ENCODE assay signal across 8 mouse cellular contexts in the genomic region with DNA sequence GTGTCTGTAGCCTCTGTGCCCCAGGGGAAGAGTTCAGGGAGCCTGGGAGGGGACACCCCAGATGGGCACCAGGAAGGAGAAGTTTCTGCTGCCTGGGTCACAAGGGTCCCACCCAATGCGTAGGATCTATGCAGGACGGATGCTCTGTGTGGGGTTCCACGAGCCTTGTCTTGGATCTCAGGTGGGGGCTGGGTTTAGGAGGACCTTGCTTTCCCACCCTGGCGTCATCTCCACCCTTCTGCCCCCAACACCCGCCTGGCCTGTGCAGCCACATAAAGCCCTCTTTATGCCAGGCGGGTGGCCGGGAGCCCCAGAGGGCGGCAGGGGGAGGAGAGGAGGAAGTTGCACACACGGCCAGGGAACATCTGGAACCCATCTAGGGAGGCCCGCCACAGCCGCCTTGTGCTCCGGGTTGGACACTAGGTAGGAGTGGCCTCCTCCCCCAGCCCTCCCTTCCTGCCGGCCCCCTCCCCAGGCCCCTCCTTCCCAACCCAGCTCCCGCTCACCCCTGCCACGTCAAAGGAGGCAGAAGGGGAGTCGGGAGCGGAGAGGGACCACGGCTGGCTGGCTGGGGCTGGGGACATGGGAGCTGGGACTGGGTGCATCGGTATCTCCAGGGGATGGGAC. TPM values are rescaled to one million over a fixed set of nuclear protein-coding genes. Genes with fewer than 3 reads are reported as not detected.
DNase-seq lines count a peak whose midpoint lies in the region; ATAC-seq and TF ChIP-seq lines count a peak whose summit lies in the region.

No protein-coding gene starts in this region.

- H3K4me1 ChIP-seq in hindbrain, postnatal 0 days (ENCODE audit: insufficient read depth, low read length), result no peaks in the 10 kb centered on the region; the same call in 1 of the 2 replicates
- no peaks in the 10 kb centered on the region for H3K4me1 ChIP-seq in liver, embryonic 16.5 days (ENCODE audit: control insufficient read depth, low read depth, low read length)
- H3K4me1 ChIP-seq in neural tube, embryonic 15.5 days, result peaks cover 27% of the 10 kb centered on the region

- peak; percentile 50 for DNase-seq in urinary bladder, postnatal 25 days (ENCODE audit: low spot score)
- DNase-seq in urinary bladder, postnatal 10 days (ENCODE audit: low spot score), result no peak
- DNase-seq in gastrocnemius, postnatal 25 days, result peak; percentile 86
- DNase-seq in hindbrain, postnatal 0 days (ENCODE audit: low spot score), result peak; percentile 48
- DNase-seq in frontal cortex, postnatal 14 days (ENCODE audit: low spot score in 2 of 2), result no peak

- H3K27ac ChIP-seq in hindbrain, postnatal 0 days, result peak overlapping the region; percentile 32; the same call in 1 of the 2 replicates
- no peak overlapping the region for H3K27ac ChIP-seq in liver, embryonic 16.5 days (ENCODE audit: low read length)
- H3K27ac ChIP-seq in neural tube, embryonic 15.5 days (replicated peaks), result peak overlapping the region; percentile 46

- H3K36me3 ChIP-seq in hindbrain, postnatal 0 days (ENCODE audit: insufficient read depth, low read length), result no peaks in the 10 kb centered on the region
- no peaks in the 10 kb centered on the region for H3K36me3 ChIP-seq in liver, embryonic 16.5 days (ENCODE audit: control insufficient read depth, insufficient read depth)
- peaks cover 44% of the 10 kb centered on the region for H3K36me3 ChIP-seq in neural tube, embryonic 15.5 days

- TF ChIP-seq CTCF in hindbrain, postnatal 0 days (IDR thresholded peaks at IDR 0.05; ENCODE audit: low read depth), result no peak

- H3K4me2 ChIP-seq in hindbrain, postnatal 0 days (ENCODE audit: low read depth, low read length), result peak overlapping the region; percentile 38
- peak overlapping the region; percentile 34; the same call in 1 of the 2 replicates for H3K4me2 ChIP-seq in liver, embryonic 16.5 days (ENCODE audit: low read depth, low read length)
- H3K4me2 ChIP-seq in neural tube, embryonic 15.5 days, result peak overlapping the region; percentile 45

- H3K4me3 ChIP-seq in hindbrain, postnatal 0 days (ENCODE audit: low read length), result no peak overlapping the region
- H3K4me3 ChIP-seq in liver, embryonic 16.5 days (ENCODE audit: low read depth, low read length), result peak overlapping the region; percentile 15; the same call in 1 of the 2 replicates
- H3K4me3 ChIP-seq in neural tube, embryonic 15.5 days (replicated peaks), result peak overlapping the region; percentile 15; the same call in 1 of the 2 replicates

- H3K9ac ChIP-seq in hindbrain, postnatal 0 days (replicated peaks; ENCODE audit: low read length), result no peak overlapping the region
- H3K9ac ChIP-seq in liver, embryonic 16.5 days (ENCODE audit: low read depth, low read length), result no peak overlapping the region
- no peak overlapping the region; the same call in 1 of the 2 replicates for H3K9ac ChIP-seq in neural tube, embryonic 15.5 days (replicated peaks)

- ATAC-seq in hindbrain, postnatal 0 days, result peak; percentile 52; the same call in 1 of the 2 replicates
- peak; percentile 40; the same call in 1 of the 2 replicates for ATAC-seq in liver, embryonic 16.5 days (ENCODE audit: low read depth)
- no peak for ATAC-seq in neural tube, embryonic 15.5 days (ENCODE audit: low FRiP score)
- ATAC-seq in erythroid progenitor cell, adult 5-6 weeks (replicated peaks; ENCODE audit: low FRiP score, poor library complexity, severe bottlenecking), result no peak

- H3K9me3 ChIP-seq in hindbrain, postnatal 0 days (ENCODE audit: low read length), result no peaks in the 10 kb centered on the region
- H3K9me3 ChIP-seq in liver, embryonic 16.5 days (replicated peaks; ENCODE audit: control insufficient read depth, low read length), result no peaks in the 10 kb centered on the region
- no peaks in the 10 kb centered on the region for H3K9me3 ChIP-seq in neural tube, embryonic 15.5 days (replicated peaks)

- no peaks in the 10 kb centered on the region for H3K27me3 ChIP-seq in hindbrain, postnatal 0 days (ENCODE audit: insufficient read depth, low read length)
- peaks cover 35% of the 10 kb centered on the region for H3K27me3 ChIP-seq in liver, embryonic 16.5 days (ENCODE audit: control insufficient read depth, insufficient read depth, low read depth, low read length)
- peaks cover 7% of the 10 kb centered on the region; the same call in 1 of the 2 replicates for H3K27me3 ChIP-seq in neural tube, embryonic 15.5 days (replicated peaks)

- 13% methylated on average over 17 of the region's 19 CpGs for WGBS in hindbrain, postnatal 0 days
- 15% methylated on average over 19 of the region's 19 CpGs for WGBS in liver, embryonic 16.5 days (ENCODE audit: insufficient replicate concordance)
- 13% methylated on average over 16 of the region's 19 CpGs for WGBS in neural tube, embryonic 15.5 days

RNA-seq across cellular contexts. Expression of gene Swi5, which starts 30.0 kb away (rescaled TPM):
- total RNA-seq in gastrocnemius, postnatal 25 days (2021), result 100 to 1,000 TPM; 112 to 120 TPM
- total RNA-seq in hindbrain, postnatal 0 days (2014; rRNA removed), result 302 and 319 TPM in 2 replicates
- 487 and 513 TPM in 2 replicates for polyA plus RNA-seq in hindbrain, postnatal 0 days (2015; fragmentation: Nextera tagmentation; extraction: Ambion mirVana)
- polyA plus RNA-seq in liver, embryonic 16.5 days (2015; fragmentation: Nextera tagmentation; extraction: Ambion mirVana), result 134 and 157 TPM in 2 replicates
- polyA plus RNA-seq in neural tube, embryonic 15.5 days (2015; fragmentation: Nextera tagmentation; extraction: Ambion mirVana), result 421 and 448 TPM in 2 replicates
- 49.4 and 68.7 TPM in 2 replicates for total RNA-seq in erythroid progenitor cell, adult 5-6 weeks (2015; ENCODE audit: low replicate concordance)
- 77.7 and 95.8 TPM in 2 replicates for total RNA-seq in erythroid progenitor cell, adult 5-6 weeks (2017; ENCODE audit: low replicate concordance)

RNA-seq across cellular contexts. Expression of gene Golga2, which starts 30.7 kb away (rescaled TPM):
- total RNA-seq in gastrocnemius, postnatal 25 days (2021), result 10 to 100 TPM; 53.5 to 57.4 TPM
- 49.3 and 55.8 TPM in 2 replicates for total RNA-seq in hindbrain, postnatal 0 days (2014; rRNA removed)
- 24.4 and 25.7 TPM in 2 replicates for polyA plus RNA-seq in hindbrain, postnatal 0 days (2015; fragmentation: Nextera tagmentation; extraction: Ambion mirVana)
- 9.5 and 10.0 TPM in 2 replicates for polyA plus RNA-seq in liver, embryonic 16.5 days (2015; fragmentation: Nextera tagmentation; extraction: Ambion mirVana)
- polyA plus RNA-seq in neural tube, embryonic 15.5 days (2015; fragmentation: Nextera tagmentation; extraction: Ambion mirVana), result 27.5 and 31.3 TPM in 2 replicates
- total RNA-seq in erythroid progenitor cell, adult 5-6 weeks (2015; ENCODE audit: low replicate concordance), result 32.7 and 43.2 TPM in 2 replicates
- 39.0 and 62.4 TPM in 2 replicates for total RNA-seq in erythroid progenitor cell, adult 5-6 weeks (2017; ENCODE audit: low replicate concordance)

RNA-seq across cellular contexts. Expression of gene Ciz1, which starts 34.2 kb away (rescaled TPM):
- 10 to 100 TPM; 25.1 to 27.7 TPM for total RNA-seq in gastrocnemius, postnatal 25 days (2021)
- total RNA-seq in hindbrain, postnatal 0 days (2014; rRNA removed), result 87.6 and 103 TPM in 2 replicates
- 33.3 and 40.3 TPM in 2 replicates for polyA plus RNA-seq in hindbrain, postnatal 0 days (2015; fragmentation: Nextera tagmentation; extraction: Ambion mirVana)
- 15.1 and 18.8 TPM in 2 replicates for polyA plus RNA-seq in liver, embryonic 16.5 days (2015; fragmentation: Nextera tagmentation; extraction: Ambion mirVana)
- 43.8 and 44.8 TPM in 2 replicates for polyA plus RNA-seq in neural tube, embryonic 15.5 days (2015; fragmentation: Nextera tagmentation; extraction: Ambion mirVana)
- total RNA-seq in erythroid progenitor cell, adult 5-6 weeks (2015; ENCODE audit: low replicate concordance), result 65.4 and 90.1 TPM in 2 replicates
- 77.5 and 131 TPM in 2 replicates for total RNA-seq in erythroid progenitor cell, adult 5-6 weeks (2017; ENCODE audit: low replicate concordance)

RNA-seq across cellular contexts. Expression of gene Dnm1, which starts 35.2 kb away (rescaled TPM):
- total RNA-seq in gastrocnemius, postnatal 25 days (2021), result 1 to 10 TPM; 6.0 to 8.7 TPM
- 190 and 211 TPM in 2 replicates for total RNA-seq in hindbrain, postnatal 0 days (2014; rRNA removed)
- polyA plus RNA-seq in hindbrain, postnatal 0 days (2015; fragmentation: Nextera tagmentation; extraction: Ambion mirVana), result 87.6 and 96.9 TPM in 2 replicates
- 0.25 and 0.52 TPM in 2 replicates for polyA plus RNA-seq in liver, embryonic 16.5 days (2015; fragmentation: Nextera tagmentation; extraction: Ambion mirVana)
- polyA plus RNA-seq in neural tube, embryonic 15.5 days (2015; fragmentation: Nextera tagmentation; extraction: Ambion mirVana), result 72.4 and 86.9 TPM in 2 replicates
- total RNA-seq in erythroid progenitor cell, adult 5-6 weeks (2015; ENCODE audit: low replicate concordance), result not detected in 2 replicates
- total RNA-seq in erythroid progenitor cell, adult 5-6 weeks (2017; ENCODE audit: low replicate concordance), result not detected in 2 replicates

RNA-seq across cellular contexts. Expression of gene Uck1, which starts 57.9 kb away (rescaled TPM):
- 10 to 100 TPM; 12.0 to 13.0 TPM for total RNA-seq in gastrocnemius, postnatal 25 days (2021)
- 115 and 138 TPM in 2 replicates for total RNA-seq in hindbrain, postnatal 0 days (2014; rRNA removed)
- 90.8 and 92.5 TPM in 2 replicates for polyA plus RNA-seq in hindbrain, postnatal 0 days (2015; fragmentation: Nextera tagmentation; extraction: Ambion mirVana)
- polyA plus RNA-seq in liver, embryonic 16.5 days (2015; fragmentation: Nextera tagmentation; extraction: Ambion mirVana), result 27.9 and 28.5 TPM in 2 replicates
- polyA plus RNA-seq in neural tube, embryonic 15.5 days (2015; fragmentation: Nextera tagmentation; extraction: Ambion mirVana), result 88.6 and 95.8 TPM in 2 replicates
- 7.5 and 11.5 TPM in 2 replicates for total RNA-seq in erythroid progenitor cell, adult 5-6 weeks (2015; ENCODE audit: low replicate concordance)
- total RNA-seq in erythroid progenitor cell, adult 5-6 weeks (2017; ENCODE audit: low replicate concordance), result 20.4 and 20.9 TPM in 2 replicates

Comparison
In these comparisons a context has a peak if more than half of its experiments do, and no peak if none do; other contexts are left out.
1. DNase-seq: peak in urinary bladder, postnatal 25 days (single experiment), gastrocnemius, postnatal 25 days (single experiment) and hindbrain, postnatal 0 days (single experiment); none in urinary bladder, postnatal 10 days (single experiment) and frontal cortex, postnatal 14 days (0 of 2).
2. ATAC-seq: peak in hindbrain, postnatal 0 days (single experiment) and liver, embryonic 16.5 days (single experiment); none in neural tube, embryonic 15.5 days (single experiment) and erythroid progenitor cell, adult 5-6 weeks (single experiment).
3. Peak in every context shown above with its lines, with median percentiles within 50 percentile points of each other: H3K4me2 ChIP-seq.